Mouse (Mus musculus) gastrocnemius, postnatal 14 days (tissue): ENCODE data around the gene Ccdc63. TPM values are rescaled to one million over a fixed set of nuclear protein-coding genes. Genes with fewer than 3 reads are reported as not detected.
"Not testable (repeated sequence)": the region's sequence is repeated elsewhere in the genome, so short reads cannot be mapped to it uniquely, and the experiment has no call there.

Source experiments
- DNase-seq: peaks from one replicate; pipeline ENCODE4 v3.0.0; 2021; ENCODE audit warnings: mixed read lengths
- intact Hi-C: fragments of 180-260 bp; cut with DNase I; formaldehyde crosslinking; loops from one replicate; pipeline ENCODE4 v1.15.1; 2025; ENCODE audit warnings: low total_unique reads
- total RNA-seq, 2 experiments: library from RNA; stranded (reverse); gene quantifications; 2 replicates each; pipeline ENCODE4 v1.2.3; 2021

The Ccdc63 gene
- total RNA-seq, 2 experiments from 2014 or later = not detected

GRCm38 (mm10) chr5:122154006-122154405 lies 13.4 kb upstream of the Ccdc63 start:
- no peak for DNase-seq
- intact Hi-C loops = no loop called here

- DNase-seq, intact Hi-C loops: not testable (repeated sequence)
Observed at GRCm38 (mm10) chr5:122152508-122152907, 11.9 kb upstream of the Ccdc63 start.

GRCm38 (mm10) chr5:122149259-122149658 lies 8.6 kb upstream of the Ccdc63 start:
- DNase-seq = no peak
- intact Hi-C loops = no loop called here

- no peak for DNase-seq
- intact Hi-C loops = no loop called here
Observed at GRCm38 (mm10) chr5:122148107-122148506, 7.5 kb upstream of the Ccdc63 start.

- no peak for DNase-seq
- intact Hi-C loops = no loop called here
Observed at GRCm38 (mm10) chr5:122146609-122147008, 6.0 kb upstream of the Ccdc63 start.

- intact Hi-C loops = no loop called here
- peak; percentile 74 for DNase-seq
Observed at GRCm38 (mm10) chr5:122146056-122146580, 5.5 kb upstream of the Ccdc63 start.

- intact Hi-C loops = no loop called here
- peak; percentile 68 for DNase-seq
Observed at GRCm38 (mm10) chr5:122145381-122146055, 4.9 kb upstream of the Ccdc63 start.

GRCm38 (mm10) chr5:122144825-122145224 lies 4.2 kb upstream of the Ccdc63 start:
- intact Hi-C loops = no loop called here
- no peak for DNase-seq

- peak; percentile 23 for DNase-seq
- intact Hi-C loops = no loop called here
Observed at GRCm38 (mm10) chr5:122143543-122143942, 2.9 kb upstream of the Ccdc63 start.

- DNase-seq = peak; percentile 47
- intact Hi-C loops = no loop called here
Observed at GRCm38 (mm10) chr5:122142230-122142992, 1.8 kb upstream of the Ccdc63 start.

- not testable (repeated sequence) for DNase-seq
- intact Hi-C loops = loop anchor here (10.0 kb wide), 1 partner anchor 205 kb away; no protein-coding TSS in a partner anchor
Observed at GRCm38 (mm10) chr5:122139771-122140170, 852 bp downstream of the Ccdc63 start.

GRCm38 (mm10) chr5:122138856-122139255 lies 1.8 kb downstream of the Ccdc63 start:
- intact Hi-C loops = loop anchor here (10.0 kb wide), 1 partner anchor 206 kb away; no protein-coding TSS in a partner anchor

GRCm38 (mm10) chr5:122136508-122137408 lies 3.9 kb downstream of the Ccdc63 start:
- DNase-seq = peak; percentile 45
- intact Hi-C loops = loop anchor here (10.0 kb wide), 1 partner anchor 208 kb away; no protein-coding TSS in a partner anchor

More at GRCm38 (mm10) chr5:122138856-122139255, 1.8 kb downstream of the Ccdc63 start:
- DNase-seq = no peak

GRCm38 (mm10) chr5:122135290-122135882 lies 5.2 kb downstream of the Ccdc63 start:
- DNase-seq = no peak
- intact Hi-C loops = loop anchor here (10.0 kb wide), 1 partner anchor 209 kb away; no protein-coding TSS in a partner anchor

GRCm38 (mm10) chr5:122134395-122135289 lies 6.0 kb downstream of the Ccdc63 start:
- intact Hi-C loops = loop anchor here (5.0 to 10.0 kb wide), 4 partner anchors 43 to 210 kb away; partner anchors contain the start of gene Tctn1

GRCm38 (mm10) chr5:122133050-122133389 lies 7.6 kb downstream of the Ccdc63 start:
- intact Hi-C loops = loop anchor here (5.0 to 10.0 kb wide), 4 partner anchors 44 to 212 kb away; partner anchors contain the start of gene Tctn1
- DNase-seq = no peak

More at GRCm38 (mm10) chr5:122134395-122135289, 6.0 kb downstream of the Ccdc63 start:
- no peak for DNase-seq

GRCm38 (mm10) chr5:122132167-122133049 lies 8.2 kb downstream of the Ccdc63 start:
- intact Hi-C loops = loop anchor here (5.0 to 10.0 kb wide), 4 partner anchors 45 to 212 kb away; partner anchors contain the start of gene Tctn1
- no peak for DNase-seq
